Mouse (Mus musculus): ENCODE measurements around the gene Taf13.
A peak's percentile ranks its signal among the peaks of the same experiment; 100 is the strongest.
"Not testable (repeated sequence)": the region's sequence is repeated elsewhere in the genome, so short reads cannot be mapped to it uniquely, and the experiment has no call there.

Taf13 gene

GRCm38 (mm10) chr3:108571443-108572294, at the start of gene Taf13:
Gene Taf13, plus strand, starts transcription at chr3:108571698.
- DNase-seq (ENCODE audit: low spot score in 2 of 2), result peak; percentile 91 to 96

DNA sequence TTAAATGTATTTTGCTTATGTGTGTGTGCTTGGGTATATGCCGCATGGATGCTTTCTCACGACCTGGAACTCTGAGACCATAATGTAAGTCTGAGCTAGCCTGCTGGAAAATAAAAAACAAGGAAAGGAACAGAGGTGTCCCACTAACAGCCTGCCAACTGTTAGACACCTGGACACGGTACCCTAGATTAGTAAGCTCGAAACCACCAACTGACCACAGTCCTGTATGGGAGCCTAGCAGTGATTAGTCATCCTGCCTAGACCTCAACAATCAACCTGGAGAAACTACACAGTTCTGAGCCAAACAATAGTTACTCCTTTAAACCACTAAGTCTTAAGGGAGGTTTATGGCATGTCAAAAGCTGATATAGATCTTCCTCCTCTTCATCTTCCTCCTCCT, 48.1 kb upstream of the Taf13 start:
- DNase-seq (ENCODE audit: low spot score in 2 of 2), result no peak

GRCm38 (mm10) chr3:108528489-108528888, 43.0 kb upstream of the Taf13 start:
- no peak for DNase-seq (ENCODE audit: low spot score in 2 of 2)

DNA sequence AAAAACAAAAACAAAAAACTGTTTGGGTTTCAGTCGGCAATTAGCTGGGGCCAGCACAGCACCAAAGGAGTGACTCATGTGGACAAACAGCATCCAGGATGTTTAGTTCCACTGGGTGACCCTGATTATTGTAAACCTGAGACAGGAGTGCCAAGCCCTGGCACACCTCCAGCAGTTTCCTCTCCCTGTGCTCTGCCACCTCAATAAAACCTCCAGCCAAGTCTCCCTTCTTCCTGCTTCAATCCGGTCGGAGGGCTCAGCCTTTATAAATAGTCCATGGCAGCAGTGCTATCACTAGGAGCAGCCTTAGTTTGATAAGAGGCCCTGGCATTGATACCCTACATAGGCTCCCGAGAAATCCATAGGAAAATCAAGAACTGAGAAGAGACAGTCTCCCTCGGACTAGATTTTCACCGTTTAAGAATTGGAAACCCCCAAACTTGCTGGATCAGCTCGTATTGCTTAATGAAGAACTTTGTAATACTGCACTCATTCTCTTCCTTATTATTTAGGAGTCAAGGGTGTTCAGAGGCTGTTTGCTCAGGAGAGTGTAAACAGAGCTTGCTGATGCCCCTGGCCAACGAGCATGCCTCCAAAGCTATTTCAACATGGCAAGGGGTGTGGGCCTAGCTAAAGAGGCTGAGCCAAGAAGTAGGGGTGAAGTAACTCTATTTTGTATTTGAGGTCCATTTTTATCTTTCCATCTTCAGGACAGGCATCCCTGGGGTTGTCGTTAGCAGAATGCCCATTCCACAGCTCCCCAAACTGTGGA, 38.2 kb upstream of the Taf13 start:
- DNase-seq (ENCODE audit: low spot score in 2 of 2), result no peak

GRCm38 (mm10) chr3:108533951-108534350, 37.5 kb upstream of the Taf13 start, which contains the start of gene 1700013F07Rik:
Gene 1700013F07Rik, plus strand, starts transcription at chr3:108534150.
- no peak for DNase-seq (ENCODE audit: low spot score in 2 of 2)

- no peak for DNase-seq (ENCODE audit: low spot score in 2 of 2)
Observed at GRCm38 (mm10) chr3:108535896-108536516, 35.5 kb upstream of the Taf13 start.

- DNase-seq (ENCODE audit: low spot score in 2 of 2), result peak in 1 of 2 experiments; percentile 8
Observed at GRCm38 (mm10) chr3:108536517-108537260, 34.8 kb upstream of the Taf13 start, which contains the start of gene 5330417C22Rik. Gene 5330417C22Rik, minus strand, starts transcription at chr3:108536536.

DNA sequence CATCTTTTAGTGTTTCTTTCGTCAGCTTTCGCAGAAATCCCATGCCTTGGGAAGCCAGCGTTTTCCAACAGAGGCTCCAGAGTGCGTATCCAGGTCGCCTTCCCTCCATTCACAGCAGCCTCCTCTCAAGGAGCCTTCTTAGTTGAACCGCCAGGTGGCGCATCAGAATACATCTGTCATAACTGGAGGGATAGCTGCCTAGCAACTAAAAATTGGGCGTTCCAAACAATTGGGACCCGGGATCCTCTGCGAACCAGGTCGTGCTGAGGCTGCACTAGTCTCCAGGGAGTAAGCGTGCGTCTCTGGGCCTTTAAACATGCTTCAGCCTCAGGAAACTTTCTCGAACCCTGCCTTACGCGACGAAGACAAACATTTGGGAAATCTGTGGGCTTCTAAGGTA, 34.2 kb upstream of the Taf13 start:
- peak; percentile 48 to 70 for DNase-seq (ENCODE audit: low spot score in 2 of 2)

DNA sequence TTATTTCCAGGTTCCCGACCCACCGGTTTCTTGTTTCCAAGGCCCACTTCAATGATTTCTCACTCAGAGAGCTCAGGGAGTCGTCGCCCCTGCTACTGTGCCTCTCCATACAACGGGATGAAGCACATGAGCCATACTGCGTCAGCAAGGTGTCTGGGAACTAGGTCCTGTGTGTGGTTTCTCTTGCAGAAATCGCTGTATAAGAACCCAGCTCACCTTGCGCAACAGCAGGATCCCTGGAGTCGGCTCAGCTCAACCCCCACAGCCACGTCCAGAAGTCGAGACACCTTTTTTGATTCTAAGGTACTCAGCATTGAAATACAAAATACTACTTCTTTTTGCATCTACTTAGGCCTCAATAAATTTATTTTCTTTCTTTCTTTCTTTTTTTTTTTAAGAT, 29.2 kb upstream of the Taf13 start:
- DNase-seq (ENCODE audit: low spot score in 2 of 2), result no peak

DNA sequence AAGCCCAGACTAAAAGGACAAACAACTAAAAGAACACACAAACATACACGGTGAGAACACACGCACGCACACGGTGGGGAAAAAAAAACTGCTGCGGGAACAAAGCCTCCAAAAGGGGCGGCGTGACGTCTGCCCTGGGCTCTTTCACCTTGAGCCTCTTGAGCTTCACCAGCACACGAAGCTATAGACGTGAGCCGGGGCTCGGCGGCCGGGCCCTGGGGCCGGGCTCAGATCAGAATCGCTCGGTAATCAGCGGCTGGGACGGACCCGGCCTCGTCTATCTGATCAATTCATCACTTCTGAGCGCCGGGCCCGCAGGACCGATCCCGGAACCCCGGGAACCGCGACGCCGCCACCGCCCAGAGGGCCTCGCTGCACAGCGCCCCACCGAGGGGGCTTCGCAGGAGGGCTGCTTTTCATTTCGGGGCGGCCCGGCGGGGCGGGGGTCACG, 17.4 kb upstream of the Taf13 start:
- peak in 1 of 2 experiments; percentile 44 for DNase-seq (ENCODE audit: low spot score in 2 of 2)

DNA sequence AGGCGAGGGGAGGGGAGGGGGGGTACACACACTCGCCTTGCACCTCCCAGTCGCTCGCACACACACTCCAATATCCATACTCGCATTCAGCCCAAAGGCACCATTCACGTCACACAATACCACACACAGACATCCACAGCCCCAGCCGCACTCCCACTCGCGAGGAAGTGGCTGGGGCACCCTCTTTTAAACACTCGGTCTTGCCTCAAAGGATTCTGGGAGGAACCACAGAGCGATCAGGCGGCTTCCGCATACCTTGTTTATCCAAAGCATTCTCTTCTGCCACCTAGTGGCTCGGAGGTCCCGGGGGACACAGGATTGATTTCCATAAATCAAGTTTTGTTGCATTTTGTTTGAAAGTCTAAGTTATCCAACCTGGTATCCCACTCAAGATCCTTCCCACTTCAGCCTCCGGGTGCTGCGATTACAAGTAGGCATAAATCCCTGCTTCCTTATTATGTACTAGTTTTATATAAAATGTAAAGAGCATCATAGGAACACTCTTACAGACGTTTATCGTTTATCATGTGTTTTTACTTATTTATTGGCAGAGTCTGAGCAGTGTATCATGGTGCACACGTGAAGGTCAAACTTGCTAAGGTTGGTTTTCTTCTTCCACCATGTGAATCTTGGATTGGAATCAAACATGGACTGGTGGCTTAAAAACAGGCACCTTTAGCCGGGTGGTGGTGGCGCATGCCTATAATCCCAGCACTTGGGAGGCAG, 16.7 kb upstream of the Taf13 start:
- DNase-seq (ENCODE audit: low spot score in 2 of 2), result peak; percentile 79 to 93

- DNase-seq (ENCODE audit: low spot score in 2 of 2), result no peak
Observed at GRCm38 (mm10) chr3:108557888-108558287, 13.6 kb upstream of the Taf13 start.

DNA sequence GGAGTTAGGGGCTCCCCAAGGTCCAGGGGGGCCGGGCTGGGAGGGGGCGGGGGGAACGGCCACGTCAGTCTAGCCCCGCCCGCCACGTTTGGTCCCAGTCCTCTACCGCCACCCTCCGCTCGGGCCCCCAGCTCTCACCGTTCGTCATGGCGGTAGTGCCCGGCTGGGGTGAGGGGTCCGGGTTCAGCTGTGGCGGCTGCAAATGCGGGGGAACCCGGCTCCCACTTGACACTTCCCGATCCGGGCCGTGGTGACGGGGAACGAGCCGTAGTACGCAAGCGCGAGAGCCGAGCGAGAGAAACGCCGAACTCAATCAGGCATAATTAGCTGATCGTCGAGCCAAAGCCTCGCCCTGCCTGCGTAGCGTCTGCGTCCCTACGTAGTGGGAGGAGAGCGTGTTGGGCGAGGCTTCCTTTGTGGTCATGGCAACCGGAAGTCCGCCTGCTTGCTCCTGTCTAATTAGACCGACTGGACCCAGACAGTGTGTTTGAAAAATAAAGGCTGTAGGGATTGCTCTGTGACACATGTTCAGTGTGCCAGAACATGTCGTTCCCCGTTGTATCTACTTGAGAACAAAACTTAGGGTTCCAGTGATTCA, 9.3 kb upstream of the Taf13 start, which contains the start of gene Tmem167b:
TSS of gene Tmem167b (minus strand) at position 334 of the 598 bp plus-strand sequence.
- peak; percentile 88 to 94 for DNase-seq (ENCODE audit: low spot score in 2 of 2)

- peak in 1 of 2 experiments; percentile 12 for DNase-seq (ENCODE audit: low spot score in 2 of 2)
Observed at GRCm38 (mm10) chr3:108562777-108563271, 8.7 kb upstream of the Taf13 start.

DNA sequence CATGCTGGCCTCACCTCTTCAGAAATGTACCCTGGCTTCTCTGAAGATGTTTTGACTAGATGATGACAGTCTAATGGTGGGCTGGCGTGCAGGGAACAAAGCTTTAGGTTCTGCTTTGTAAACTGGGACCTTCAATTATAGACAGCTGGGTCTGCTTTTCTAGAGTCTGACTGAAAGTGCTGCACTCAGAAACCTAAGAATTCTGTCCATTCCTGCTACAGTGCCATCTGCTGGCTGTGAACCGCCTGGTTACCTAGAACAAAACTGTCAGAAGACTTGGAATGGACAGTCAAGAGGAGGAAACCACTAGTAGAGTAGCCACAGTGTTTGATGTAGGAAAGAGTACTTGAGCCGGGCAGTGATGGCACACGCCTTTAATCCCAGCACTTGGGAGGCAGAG, 8.2 kb upstream of the Taf13 start:
- peak; percentile 59 to 81 for DNase-seq (ENCODE audit: low spot score in 2 of 2)

DNA sequence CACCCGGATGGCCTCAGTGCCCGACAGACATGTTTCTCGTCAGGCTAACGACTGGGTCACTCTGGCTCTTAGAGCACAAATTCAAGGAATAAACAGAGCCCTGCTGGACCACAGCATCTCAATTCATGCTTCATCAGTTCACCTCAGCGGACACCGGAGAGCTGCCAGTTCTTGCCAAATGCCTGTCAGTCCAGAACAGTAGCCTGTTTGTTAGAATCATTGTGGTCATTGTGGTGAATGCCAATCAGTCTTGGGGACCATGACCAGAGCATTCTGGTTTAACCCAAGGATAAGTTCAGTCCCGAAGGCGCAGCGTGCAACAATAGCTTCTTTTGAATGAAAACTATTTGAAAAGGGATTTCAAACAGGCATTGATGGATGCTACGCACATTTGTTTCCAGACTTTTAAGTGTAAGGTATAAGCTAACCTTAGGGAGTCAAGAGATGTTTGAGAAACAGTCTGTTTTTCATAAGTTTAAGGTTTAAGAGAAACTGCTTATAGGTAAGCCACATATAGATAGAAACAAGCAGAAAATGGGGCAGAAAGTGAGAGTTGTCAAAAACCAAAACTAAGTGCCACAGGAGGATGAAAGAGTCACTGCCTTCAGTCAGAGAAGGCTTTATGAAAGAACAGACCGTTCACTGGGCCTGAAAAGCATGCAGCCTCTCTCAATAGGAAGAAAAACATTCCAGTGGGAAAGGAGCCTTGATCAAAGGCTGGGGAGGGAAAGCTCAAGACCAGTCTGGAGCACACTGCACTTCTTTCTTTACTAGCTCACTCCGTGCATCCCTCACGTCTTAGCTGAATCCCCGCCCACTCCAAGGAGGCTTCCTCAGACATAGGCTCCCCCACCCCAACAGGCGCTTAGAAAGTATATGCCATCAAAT, 3.3 kb upstream of the Taf13 start:
- no peak for DNase-seq (ENCODE audit: low spot score in 2 of 2)

DNA sequence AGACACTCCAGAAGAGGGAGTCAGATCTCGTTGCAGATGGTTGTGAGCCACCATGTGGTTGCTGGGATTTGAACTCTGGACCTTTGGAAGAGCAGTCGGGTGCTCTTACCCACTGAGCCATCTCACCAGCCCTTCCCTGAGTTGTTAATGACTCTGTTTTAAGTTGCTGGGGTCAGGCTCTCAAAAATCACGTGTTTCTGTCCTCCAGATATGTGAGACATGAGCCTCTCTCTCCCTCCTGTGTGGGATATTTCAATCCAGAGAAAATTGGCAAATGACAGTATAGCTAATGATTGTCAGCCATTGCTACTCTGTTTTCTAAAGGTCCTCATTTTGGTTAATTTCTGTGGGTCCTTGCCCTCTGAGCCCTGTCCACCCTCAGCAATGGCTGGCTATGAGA, 1.9 kb upstream of the Taf13 start:
- not testable (repeated sequence) for DNase-seq (ENCODE audit: low spot score in 2 of 2)

DNA sequence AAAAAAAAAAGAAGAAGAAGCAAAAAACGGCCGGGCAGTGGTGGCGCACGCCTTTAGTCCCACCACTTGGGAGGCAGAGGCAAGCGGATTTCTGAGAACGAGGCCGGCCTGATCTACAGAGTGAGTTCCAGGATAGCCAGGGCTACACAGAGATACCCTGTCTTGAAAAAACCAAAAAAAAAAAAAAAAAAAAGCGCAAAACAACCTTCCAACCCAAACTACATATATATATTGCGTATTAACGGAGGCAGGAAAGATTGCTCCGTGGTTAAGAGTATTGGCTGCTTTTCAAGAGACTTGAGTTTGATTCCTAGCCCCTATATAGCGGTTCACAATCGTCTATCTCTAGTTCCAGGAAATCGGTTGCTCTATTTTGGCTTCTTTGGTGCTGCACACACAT, 685 bp upstream of the Taf13 start:
- no peak for DNase-seq (ENCODE audit: low spot score in 2 of 2)

Data from spleen, postnatal 14 days (tissue).